Mouse (Mus musculus): ENCODE data around the gene Cldn3. TPM values are rescaled to one million over a fixed set of nuclear protein-coding genes. Genes with fewer than 3 reads are reported as not detected.
A peak's percentile ranks its signal among the peaks of the same experiment; 100 is the strongest.

Cldn3 gene
- polyA plus RNA-seq, 2 experiments from 2014 or later, result not detected

- ATAC-seq, result peak; percentile 73
Measured at GRCm38 (mm10) chr5:134965852-134966821, 19.9 kb upstream of the Cldn3 start.

- no peak for ATAC-seq
Measured at GRCm38 (mm10) chr5:134967164-134967944, 18.7 kb upstream of the Cldn3 start.

GRCm38 (mm10) chr5:134970671-134971070 is 15.3 kb upstream of the Cldn3 start:
- no peak for ATAC-seq

- ATAC-seq, result no peak
Measured at GRCm38 (mm10) chr5:134973081-134973480, 12.9 kb upstream of the Cldn3 start.

GRCm38 (mm10) chr5:134973526-134973925 is 12.5 kb upstream of the Cldn3 start:
- no peak for ATAC-seq

- ATAC-seq, result no peak
Measured at GRCm38 (mm10) chr5:134974294-134974693, 11.7 kb upstream of the Cldn3 start.

GRCm38 (mm10) chr5:134974921-134975320 is 11.1 kb upstream of the Cldn3 start:
- ATAC-seq, result no peak

- no peak for ATAC-seq
Measured at GRCm38 (mm10) chr5:134976164-134976563, 9.8 kb upstream of the Cldn3 start.

- no peak for ATAC-seq
Measured at GRCm38 (mm10) chr5:134976577-134977250, 9.3 kb upstream of the Cldn3 start.

- ATAC-seq, result no peak
Measured at GRCm38 (mm10) chr5:134977837-134978236, 8.2 kb upstream of the Cldn3 start.

- ATAC-seq, result no peak
Measured at GRCm38 (mm10) chr5:134981149-134981548, 4.9 kb upstream of the Cldn3 start.

GRCm38 (mm10) chr5:134983111-134983510 is 2.9 kb upstream of the Cldn3 start:
- no peak for ATAC-seq

GRCm38 (mm10) chr5:134983771-134984170 is 2.2 kb upstream of the Cldn3 start:
- ATAC-seq, result no peak

- ATAC-seq, result no peak
Measured at GRCm38 (mm10) chr5:134986298-134987268, 569 bp downstream of the Cldn3 start.

- no peak for ATAC-seq
Measured at GRCm38 (mm10) chr5:134989166-134989565, 3.2 kb downstream of the Cldn3 start.

GRCm38 (mm10) chr5:134989741-134990140 is 3.7 kb downstream of the Cldn3 start:
- ATAC-seq, result no peak

GRCm38 (mm10) chr5:134992566-134992965 is 6.6 kb downstream of the Cldn3 start:
- no peak for ATAC-seq

- ATAC-seq, result no peak
Measured at GRCm38 (mm10) chr5:134998359-134998758, 12.3 kb downstream of the Cldn3 start.

GRCm38 (mm10) chr5:134999797-135000196 is 13.8 kb downstream of the Cldn3 start:
- ATAC-seq, result no peak

- no peak for ATAC-seq
Measured at GRCm38 (mm10) chr5:135000751-135001150, 14.7 kb downstream of the Cldn3 start.

GRCm38 (mm10) chr5:135001309-135001708 is 15.3 kb downstream of the Cldn3 start:
- no peak for ATAC-seq

- ATAC-seq, result no peak
Measured at GRCm38 (mm10) chr5:135002151-135002550, 16.1 kb downstream of the Cldn3 start.
